Mouse (Mus musculus): ENCODE measurements around the gene C87436.
A peak's percentile ranks its signal among the peaks of the same experiment; 100 is the strongest.

C87436 gene

GRCm38 (mm10) chr6:86431531-86431930 is 6.6 kb upstream of the C87436 start:
- DNase-seq = no peak

- DNase-seq = no peak
These were observed 4.5 kb upstream of the C87436 start for GRCm38 (mm10) chr6:86433696-86434095.

GRCm38 (mm10) chr6:86437711-86438110 is 463 bp upstream of the C87436 start:
- DNase-seq = peak in 1 of 2 experiments; percentile 56

GRCm38 (mm10) chr6:86439119-86439496 is 934 bp downstream of the C87436 start:
- no peak for DNase-seq

- DNase-seq = no peak
These were observed 1.4 kb downstream of the C87436 start for GRCm38 (mm10) chr6:86439531-86439930.

GRCm38 (mm10) chr6:86441571-86441970 is 3.4 kb downstream of the C87436 start:
- no peak for DNase-seq

GRCm38 (mm10) chr6:86445551-86445950 is 7.4 kb downstream of the C87436 start:
- DNase-seq = no peak

GRCm38 (mm10) chr6:86446927-86447568 is 8.9 kb downstream of the C87436 start:
- no peak for DNase-seq

GRCm38 (mm10) chr6:86456727-86457126 is 18.6 kb downstream of the C87436 start:
- DNase-seq = no peak

GRCm38 (mm10) chr6:86463079-86463478 is 24.9 kb downstream of the C87436 start:
- no peak for DNase-seq

GRCm38 (mm10) chr6:86471317-86471716 is 33.1 kb downstream of the C87436 start:
- DNase-seq = peak in 1 of 2 experiments; percentile 28

- no peak for DNase-seq
These were observed 33.6 kb downstream of the C87436 start for GRCm38 (mm10) chr6:86471760-86472099.

GRCm38 (mm10) chr6:86472100-86472955 is 34.2 kb downstream of the C87436 start:
- peak; percentile 100 for DNase-seq

- DNase-seq = peak; percentile 45 to 47
These were observed 34.9 kb downstream of the C87436 start for GRCm38 (mm10) chr6:86473077-86473476.

- DNase-seq = no peak
These were observed 35.9 kb downstream of the C87436 start for GRCm38 (mm10) chr6:86474072-86474471.

- no peak for DNase-seq
These were observed 36.5 kb downstream of the C87436 start for GRCm38 (mm10) chr6:86474646-86475181.

GRCm38 (mm10) chr6:86475462-86476167 is 37.4 kb downstream of the C87436 start:
- no peak for DNase-seq

- no peak for DNase-seq
These were observed 38.8 kb downstream of the C87436 start for GRCm38 (mm10) chr6:86476931-86477330.

GRCm38 (mm10) chr6:86479311-86479710 is 41.1 kb downstream of the C87436 start:
- peak; percentile 23 to 45 for DNase-seq

- DNase-seq = no peak
These were observed 41.6 kb downstream of the C87436 start for GRCm38 (mm10) chr6:86479816-86480188.

- DNase-seq = peak; percentile 51 to 64
These were observed 42.1 kb downstream of the C87436 start for GRCm38 (mm10) chr6:86480189-86480831.

- DNase-seq = no peak
These were observed 43.7 kb downstream of the C87436 start for GRCm38 (mm10) chr6:86481871-86482270.
